Mouse (Mus musculus) kidney, embryonic 14.5 days (tissue): ENCODE measurements at regions not wholly inside any gene's neighbourhood (a gene's known extent, or its start where the extent isn't known, plus 50 kb on each side); places are given as distances from the start of the nearest gene placed in this dataset.

Source experiments
- ATAC-seq: fragments of 200-750 bp; cut with Nextera tagmentation; 2 replicates; pipeline ENCODE4 v1.8.0; 2017; ENCODE audit warnings: moderate number of reproducible peaks, mild to moderate bottlenecking, moderate TSS enrichment, moderate library complexity; ENCODE audit not compliant: low FRiP score, low TSS enrichment
- H3K27ac ChIP-seq: fragments of 300-500 bp; sonication (generic); 2 replicates; pipeline ENCODE4 v1.5.1; 2014; ENCODE audit warnings: low read depth, mild to moderate bottlenecking, low read length, moderate library complexity, mixed read lengths
- H3K27me3 ChIP-seq: fragments of 300-500 bp; sonication (generic); 2 replicates; pipeline ENCODE4 v1.6.1; 2014; ENCODE audit warnings: mild to moderate bottlenecking, low read length; ENCODE audit not compliant: control insufficient read depth, insufficient read depth
- H3K36me3 ChIP-seq: fragments of 300-500 bp; sonication (generic); 2 replicates; pipeline ENCODE4 v1.6.1; 2014; ENCODE audit warnings: low read length, mixed read lengths; ENCODE audit not compliant: control insufficient read depth, insufficient read depth
- H3K4me1 ChIP-seq: fragments of 300-500 bp; sonication (generic); 2 replicates; pipeline ENCODE4 v1.6.1; 2014; ENCODE audit warnings: low read length, mixed read lengths; ENCODE audit not compliant: control insufficient read depth, insufficient read depth
- H3K4me2 ChIP-seq: fragments of 300-500 bp; sonication (generic); replicated peaks from 2 replicates; pipeline ENCODE4 v1.6.1; 2014; ENCODE audit warnings: low read depth, mild to moderate bottlenecking, low read length
- H3K4me3 ChIP-seq: fragments of 300-500 bp; sonication (generic); 2 replicates; pipeline ENCODE4 v1.5.1; 2014; ENCODE audit warnings: mild to moderate bottlenecking, low read length
- H3K9ac ChIP-seq: fragments of 300-500 bp; sonication (generic); 2 replicates; pipeline ENCODE4 v1.6.1; 2014; ENCODE audit warnings: low read depth, mild to moderate bottlenecking, low read length, moderate library complexity
- H3K9me3 ChIP-seq: fragments of 300-500 bp; sonication (generic); 2 replicates; pipeline ENCODE4 v1.6.1; 2016; ENCODE audit warnings: low read length; ENCODE audit not compliant: control insufficient read depth
- WGBS: fragments of 180-500 bp; shearing (Covaris S2); extraction: QIAGEN DNeasy Blood & Tissue Kit; methylation state at CpG from one replicate; pipeline ENCODE4 v1.1.7; 2014; 5-methylcytosine and 5-hydroxymethylcytosine counted together

DNA sequence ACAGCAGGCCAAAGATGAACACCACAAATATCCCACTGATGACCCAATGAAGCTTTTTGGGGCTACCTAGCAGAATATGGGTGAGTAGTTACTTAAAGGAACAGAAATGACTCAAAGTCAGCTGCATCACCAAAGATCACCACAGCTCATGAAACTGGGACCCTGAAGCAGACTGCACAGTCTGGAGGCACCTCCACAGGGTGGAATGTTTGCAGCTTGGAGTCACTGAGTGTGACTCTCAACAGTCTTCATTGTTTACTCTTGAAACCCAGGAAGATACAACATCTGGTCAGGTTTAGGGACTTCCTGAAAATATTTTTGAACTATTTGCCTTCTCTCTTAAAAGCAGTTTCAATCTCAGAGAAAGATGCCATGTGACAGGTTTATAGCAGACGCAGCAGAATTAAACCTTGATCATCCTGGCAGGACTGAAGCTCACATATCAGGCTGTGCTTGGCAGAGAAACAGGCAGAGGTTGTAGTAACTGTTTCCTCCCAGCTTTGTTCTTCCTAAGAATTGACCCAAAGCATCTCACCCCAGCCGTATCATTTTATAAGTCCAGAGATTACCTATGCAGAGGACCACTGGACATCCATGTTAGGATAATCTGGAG, 944.1 kb upstream of the Adgrl4 start:
- Histone ChIP-seq H3K4me1 (no peaks in the 10 kb centered on the region), H3K36me3 (no peaks in the 10 kb centered on the region), H3K4me2 (no peak overlapping the region), H3K4me3 (no peak overlapping the region), H3K9me3 (no peaks in the 10 kb centered on the region), H3K27me3 (no peaks in the 10 kb centered on the region), H3K27ac (no peak overlapping the region), H3K9ac (no peak overlapping the region)
- WGBS, result 38% methylated on average over 2 of the region's 2 CpGs
- peak; percentile 98 for ATAC-seq

DNA sequence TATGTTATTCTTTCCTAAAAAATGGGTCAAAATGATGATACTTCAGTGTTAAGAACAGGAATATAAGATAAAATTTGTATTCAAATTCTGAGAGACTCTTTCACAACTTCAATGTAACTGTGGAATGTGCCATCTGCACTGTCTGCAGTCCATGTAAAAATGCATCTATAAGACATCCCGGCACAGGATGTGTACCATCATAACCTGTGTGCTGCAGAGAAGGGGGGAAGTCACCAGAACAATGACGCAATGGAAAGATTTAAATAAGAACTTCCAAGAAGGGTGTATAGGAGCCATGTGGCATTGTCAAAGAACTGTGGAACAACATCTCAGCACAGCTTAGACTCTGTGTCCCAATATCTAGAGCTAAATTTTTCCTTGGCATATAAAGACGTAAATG, 906.7 kb upstream of the Adgrl4 start:
- no peak overlapping the region for H3K9ac ChIP-seq
- no peak overlapping the region for H3K4me3 ChIP-seq
- H3K27me3 ChIP-seq, result no peaks in the 10 kb centered on the region
- H3K4me1 ChIP-seq, result no peaks in the 10 kb centered on the region
- no peak for ATAC-seq
- H3K27ac ChIP-seq, result no peak overlapping the region
- 90% methylated on average over 3 of the region's 3 CpGs for WGBS
- no peak overlapping the region for H3K4me2 ChIP-seq
- H3K36me3 ChIP-seq, result no peaks in the 10 kb centered on the region
- H3K9me3 ChIP-seq, result no peaks in the 10 kb centered on the region

DNA sequence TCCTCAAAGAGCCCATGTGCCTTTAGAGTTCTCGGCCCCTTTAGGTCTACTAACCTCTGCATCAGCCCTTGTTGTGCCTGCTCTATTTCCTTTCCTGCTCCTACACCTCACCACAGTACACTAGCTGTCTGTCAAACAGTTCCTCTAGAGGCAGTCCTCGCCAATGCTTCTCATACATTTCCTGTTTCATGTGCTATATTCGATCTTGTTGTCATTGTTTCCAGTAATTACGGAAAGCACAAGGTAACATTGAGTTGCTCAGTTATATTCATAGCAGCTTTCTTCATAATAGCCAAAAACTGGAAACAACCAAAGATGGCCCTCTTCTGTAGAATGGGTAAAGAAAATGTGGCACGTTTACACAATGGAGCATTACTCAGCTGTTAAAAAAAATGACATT, 894.6 kb upstream of the Adgrl4 start:
- no peaks in the 10 kb centered on the region for H3K9me3 ChIP-seq
- no peak overlapping the region for H3K9ac ChIP-seq
- ATAC-seq, result no peak
- no peaks in the 10 kb centered on the region for H3K36me3 ChIP-seq
- H3K4me2 ChIP-seq, result no peak overlapping the region
- H3K27ac ChIP-seq, result no peak overlapping the region
- 83% methylated on average over 5 of the region's 5 CpGs for WGBS
- H3K4me3 ChIP-seq, result no peak overlapping the region
- no peaks in the 10 kb centered on the region for H3K27me3 ChIP-seq
- H3K4me1 ChIP-seq, result no peaks in the 10 kb centered on the region

DNA sequence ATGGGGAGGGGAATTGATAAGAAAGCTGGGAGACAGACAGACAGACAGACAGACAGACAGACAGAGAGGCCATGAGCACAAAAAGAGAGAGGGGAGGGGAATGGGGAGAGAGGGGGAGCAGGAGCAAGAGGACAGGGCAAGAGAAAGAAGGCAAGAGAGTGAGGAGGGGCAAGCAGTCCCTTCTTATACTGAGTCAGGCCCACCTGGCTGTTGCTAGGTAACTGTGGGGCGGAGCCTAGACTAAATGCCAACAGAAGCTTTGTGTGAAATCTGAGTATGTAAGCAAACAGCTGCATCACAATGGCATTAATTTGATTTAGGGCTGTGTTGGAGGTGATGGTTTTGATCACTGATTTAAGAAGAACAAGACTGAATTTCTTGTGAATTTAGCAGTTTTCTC, 849.2 kb upstream of the Adgrl4 start:
- no peak for ATAC-seq
- no peaks in the 10 kb centered on the region for H3K9me3 ChIP-seq
- WGBS, result 48% methylated on average over 1 of the region's 1 CpGs
- H3K4me1 ChIP-seq, result no peaks in the 10 kb centered on the region
- H3K9ac ChIP-seq, result no peak overlapping the region
- H3K4me2 ChIP-seq, result no peak overlapping the region
- H3K27me3 ChIP-seq, result no peaks in the 10 kb centered on the region
- no peak overlapping the region for H3K27ac ChIP-seq
- no peak overlapping the region for H3K4me3 ChIP-seq
- no peaks in the 10 kb centered on the region for H3K36me3 ChIP-seq

DNA sequence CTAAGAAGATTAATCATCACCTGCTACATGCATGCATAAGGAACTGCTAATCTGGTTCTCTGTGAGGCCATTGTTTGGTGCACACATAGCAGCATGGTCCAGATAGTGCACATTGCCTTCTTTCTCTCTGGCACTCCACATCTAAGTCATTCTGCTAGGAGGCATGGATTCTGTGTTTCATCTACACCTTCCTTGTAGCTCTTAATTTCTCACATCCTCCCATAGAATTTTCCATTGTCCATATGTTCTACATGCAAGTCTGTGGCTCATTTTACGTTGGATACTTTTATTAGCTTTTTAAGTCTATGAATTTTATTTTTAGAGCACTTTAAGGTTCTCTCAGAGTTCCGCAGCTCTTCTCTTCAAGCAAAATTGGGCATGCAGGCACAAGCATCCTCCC, 846.7 kb upstream of the Adgrl4 start:
- Histone ChIP-seq H3K27me3 (no peaks in the 10 kb centered on the region), H3K9ac (no peak overlapping the region), H3K9me3 (no peaks in the 10 kb centered on the region), H3K4me1 (no peaks in the 10 kb centered on the region), H3K4me2 (no peak overlapping the region), H3K36me3 (no peaks in the 10 kb centered on the region), H3K4me3 (no peak overlapping the region), H3K27ac (no peak overlapping the region)
- ATAC-seq, result no peak
- WGBS, result 82% methylated on average over 2 of the region's 2 CpGs

DNA sequence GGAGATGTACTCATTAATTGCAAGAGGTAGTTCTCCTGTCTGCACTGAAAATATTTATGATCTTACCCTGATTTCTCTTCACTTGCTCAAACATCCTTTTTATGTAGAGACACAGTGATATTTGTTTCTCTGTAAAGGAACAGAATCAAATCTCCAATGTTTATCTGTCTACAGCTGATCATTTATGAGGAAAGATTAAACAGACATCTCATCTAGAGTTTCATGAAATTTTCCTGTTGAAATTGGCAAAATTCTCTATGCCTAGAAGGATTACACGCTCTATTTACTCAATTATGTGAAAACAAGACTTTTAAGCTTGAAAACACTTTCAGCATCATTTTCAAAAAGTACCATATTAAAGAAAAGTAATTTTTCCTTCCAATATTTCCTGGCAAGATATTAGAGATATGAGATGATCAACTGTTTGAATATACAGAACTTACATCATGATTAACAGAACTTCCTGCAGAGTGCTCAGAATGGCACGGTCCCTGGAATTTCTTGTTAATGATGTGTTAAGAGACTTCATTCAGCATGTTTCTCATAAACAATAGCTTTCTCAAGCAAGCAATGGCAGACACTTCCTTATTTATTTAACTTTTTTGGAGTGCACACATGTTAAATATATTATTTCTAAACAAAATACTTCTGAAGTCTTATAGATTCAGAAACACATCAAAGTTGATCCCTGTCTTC, 834.1 kb upstream of the Adgrl4 start:
- H3K36me3 ChIP-seq, result no peaks in the 10 kb centered on the region
- no peaks in the 10 kb centered on the region for H3K27me3 ChIP-seq
- ATAC-seq, result no peak

DNA sequence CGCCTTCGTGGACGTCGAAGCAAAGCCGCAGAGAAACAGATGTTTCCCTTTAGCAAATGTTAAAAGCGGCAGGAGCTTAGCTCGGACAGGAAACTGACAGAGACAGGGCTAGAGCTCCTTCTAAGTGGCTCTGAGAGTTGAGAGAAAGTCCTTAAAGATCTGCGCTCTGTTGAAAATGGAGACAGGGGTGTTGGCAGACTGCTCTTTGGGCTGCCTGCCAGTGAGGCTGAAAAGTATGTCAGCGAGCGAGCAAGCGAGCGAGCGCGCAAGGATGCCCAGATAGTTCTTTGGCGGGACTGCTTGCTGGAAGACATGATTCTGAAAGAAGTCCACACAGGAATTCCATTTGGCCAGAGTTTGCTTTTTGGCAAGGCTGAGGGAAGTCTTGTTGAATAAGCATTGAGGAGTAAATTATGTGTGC, 827.0 kb upstream of the Adgrl4 start:
- no peak overlapping the region for H3K9ac ChIP-seq
- H3K4me1 ChIP-seq, result no peaks in the 10 kb centered on the region
- H3K36me3 ChIP-seq, result no peaks in the 10 kb centered on the region
- no peak for ATAC-seq
- no peak overlapping the region for H3K4me3 ChIP-seq
- H3K4me2 ChIP-seq, result no peak overlapping the region
- no peak overlapping the region for H3K27ac ChIP-seq
- 68% methylated on average over 15 of the region's 15 CpGs for WGBS
- no peaks in the 10 kb centered on the region for H3K27me3 ChIP-seq
- no peaks in the 10 kb centered on the region for H3K9me3 ChIP-seq

More for the DNA sequence above, 834.1 kb upstream of the Adgrl4 start:
- WGBS, result 63% methylated on average over 2 of the region's 2 CpGs
- no peaks in the 10 kb centered on the region for H3K4me1 ChIP-seq
- no peak overlapping the region for H3K4me3 ChIP-seq
- H3K9ac ChIP-seq, result no peak overlapping the region
- no peak overlapping the region for H3K4me2 ChIP-seq
- H3K9me3 ChIP-seq, result no peaks in the 10 kb centered on the region
- no peak overlapping the region for H3K27ac ChIP-seq

DNA sequence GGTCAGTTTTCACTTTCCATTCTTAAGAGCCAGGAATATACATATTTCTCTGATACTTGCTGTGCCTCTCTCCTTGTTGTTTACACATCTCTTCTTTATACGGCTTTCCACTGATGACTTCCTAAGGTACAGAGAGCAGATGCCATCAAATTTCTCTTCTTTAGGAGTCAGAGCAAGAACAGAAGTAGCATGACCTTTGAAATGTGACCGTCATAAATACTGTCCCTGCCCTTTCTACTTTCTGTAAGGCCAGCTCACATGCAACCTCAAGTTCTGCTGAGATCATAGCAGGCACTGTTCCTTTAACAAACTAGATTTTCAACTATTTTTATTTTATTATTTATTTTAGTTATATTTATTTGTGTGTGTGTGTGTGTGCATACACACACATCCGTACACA, 800.1 kb upstream of the Adgrl4 start:
- H3K27ac ChIP-seq, result no peak overlapping the region
- no peaks in the 10 kb centered on the region for H3K4me1 ChIP-seq
- H3K4me3 ChIP-seq, result no peak overlapping the region
- ATAC-seq, result no peak
- no peak overlapping the region for H3K9ac ChIP-seq
- no peaks in the 10 kb centered on the region for H3K27me3 ChIP-seq
- WGBS, result 84% methylated on average over 3 of the region's 3 CpGs
- H3K4me2 ChIP-seq, result no peak overlapping the region
- H3K36me3 ChIP-seq, result no peaks in the 10 kb centered on the region
- no peaks in the 10 kb centered on the region for H3K9me3 ChIP-seq

DNA sequence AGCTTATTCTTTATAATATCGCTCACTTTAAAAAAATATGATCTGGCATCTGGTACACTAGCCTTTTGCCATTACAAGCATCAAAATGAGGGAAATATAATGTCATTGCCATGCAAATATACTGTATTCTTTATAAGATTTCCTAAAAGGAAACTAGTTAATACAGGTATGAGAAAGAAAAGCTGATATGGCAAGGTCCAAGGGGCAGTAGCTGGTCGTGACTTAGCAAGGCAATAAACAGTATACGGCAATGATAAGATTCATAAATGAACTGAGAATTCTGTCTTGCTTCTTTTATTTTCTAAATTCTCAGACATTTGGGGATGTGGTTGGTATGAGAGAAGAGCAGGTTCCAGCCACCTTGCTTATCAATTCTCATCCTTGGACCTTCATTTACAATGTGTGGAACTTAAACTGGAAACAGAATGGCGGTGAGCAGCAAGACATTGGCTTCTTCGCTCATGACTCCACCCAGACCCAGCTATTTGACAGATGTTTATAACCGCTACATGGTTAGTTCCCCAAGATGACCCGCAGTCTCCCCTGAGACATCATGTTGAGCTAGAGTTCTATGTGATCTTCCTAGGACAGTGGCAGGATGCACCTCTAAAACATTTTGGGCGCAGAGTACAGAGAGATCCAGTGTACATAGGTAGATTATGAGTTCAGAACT, 797.5 kb upstream of the Adgrl4 start:
- no peak overlapping the region for H3K9ac ChIP-seq
- no peaks in the 10 kb centered on the region for H3K9me3 ChIP-seq
- H3K4me1 ChIP-seq, result no peaks in the 10 kb centered on the region
- ATAC-seq, result no peak
- 90% methylated on average over 8 of the region's 8 CpGs for WGBS
- no peak overlapping the region for H3K4me3 ChIP-seq
- no peaks in the 10 kb centered on the region for H3K36me3 ChIP-seq
- no peaks in the 10 kb centered on the region for H3K27me3 ChIP-seq
- no peak overlapping the region for H3K4me2 ChIP-seq
- no peak overlapping the region for H3K27ac ChIP-seq
